Mouse (Mus musculus) ovary, adult 18-20 months (tissue): Measurements from ENCODE around the gene Crot.
"Not testable (repeated sequence)": the region's sequence is repeated elsewhere in the genome, so short reads cannot be mapped to it uniquely, and the experiment has no call there.

Experiments
- DNase-seq: peaks from one replicate; pipeline ENCODE4 v3.0.0; 2022; ENCODE audit warnings: low spot score, mixed read lengths

The Crot gene

GRCm38 (mm10) chr5:8995966-8996685 lies 998 bp downstream of the Crot start:
- DNase-seq: no peak

- no peak for DNase-seq
These were observed 5.5 kb downstream of the Crot start for GRCm38 (mm10) chr5:8991626-8992025.

- DNase-seq: no peak
These were observed 6.6 kb downstream of the Crot start for GRCm38 (mm10) chr5:8990526-8990925.

- DNase-seq: no peak
These were observed 9.2 kb downstream of the Crot start for GRCm38 (mm10) chr5:8987925-8988324.

GRCm38 (mm10) chr5:8985470-8985869 lies 11.7 kb downstream of the Crot start:
- DNase-seq: no peak

- DNase-seq: no peak
These were observed 22.4 kb downstream of the Crot start for GRCm38 (mm10) chr5:8974721-8975120.

- no peak for DNase-seq
These were observed 24.8 kb downstream of the Crot start for GRCm38 (mm10) chr5:8972355-8972754.

GRCm38 (mm10) chr5:8970694-8971093 lies 26.4 kb downstream of the Crot start:
- DNase-seq: no peak

- DNase-seq: no peak
These were observed 32.6 kb downstream of the Crot start for GRCm38 (mm10) chr5:8964487-8964886.

- no peak for DNase-seq
These were observed 36.6 kb downstream of the Crot start for GRCm38 (mm10) chr5:8960534-8960933.

GRCm38 (mm10) chr5:8955544-8955943 lies 41.6 kb downstream of the Crot start:
- DNase-seq: no peak

- DNase-seq: no peak
These were observed 43.5 kb downstream of the Crot start for GRCm38 (mm10) chr5:8953660-8954059.

- no peak for DNase-seq
These were observed 49.6 kb downstream of the Crot start for GRCm38 (mm10) chr5:8947423-8948110.

- no peak for DNase-seq
These were observed 53.3 kb downstream of the Crot start for GRCm38 (mm10) chr5:8943836-8944235.

GRCm38 (mm10) chr5:8941266-8941665 lies 55.9 kb downstream of the Crot start:
- not testable (repeated sequence) for DNase-seq

- no peak for DNase-seq
These were observed 59.2 kb downstream of the Crot start for GRCm38 (mm10) chr5:8937965-8938364.

GRCm38 (mm10) chr5:8928440-8928839 lies 68.7 kb downstream of the Crot start:
- no peak for DNase-seq

GRCm38 (mm10) chr5:8917069-8917468 lies 80.1 kb downstream of the Crot start:
- DNase-seq: no peak

GRCm38 (mm10) chr5:8916400-8916799 lies 80.7 kb downstream of the Crot start:
- DNase-seq: no peak
